Mouse (Mus musculus) cerebellum, postnatal 10 days (tissue): ENCODE measurements around the gene Itfg1.
"Not testable (repeated sequence)": the region's sequence is repeated elsewhere in the genome, so short reads cannot be mapped to it uniquely, and the experiment has no call there.

Experiments used
- DNase-seq, 2 experiments: peaks; one replicate each; pipeline ENCODE4 v3.0.0; 2021; ENCODE audit warnings: mixed read lengths in 2 of 2

The Itfg1 gene

GRCm38 (mm10) chr8:85840657-85841488, at the start of gene Itfg1, which contains the start of gene Phkb:
Gene Itfg1 (minus strand): TSS chr8:85840921.
Gene Phkb (plus strand): TSS chr8:85840959.
- DNase-seq = peak; percentile 97

GRCm38 (mm10) chr8:85884811-85885210, 44.1 kb upstream of the Itfg1 start:
- no peak for DNase-seq

GRCm38 (mm10) chr8:85879624-85880023, 38.9 kb upstream of the Itfg1 start:
- DNase-seq = no peak

GRCm38 (mm10) chr8:85877976-85878375, 37.3 kb upstream of the Itfg1 start:
- no peak for DNase-seq

GRCm38 (mm10) chr8:85871660-85872059, 30.9 kb upstream of the Itfg1 start:
- DNase-seq = no peak

- no peak for DNase-seq
Observed at GRCm38 (mm10) chr8:85862381-85862780, 21.7 kb upstream of the Itfg1 start.

GRCm38 (mm10) chr8:85860612-85861011, 19.9 kb upstream of the Itfg1 start:
- no peak for DNase-seq

- not testable (repeated sequence) for DNase-seq
Observed at GRCm38 (mm10) chr8:85857227-85857896, 16.6 kb upstream of the Itfg1 start.

- no peak for DNase-seq
Observed at GRCm38 (mm10) chr8:85854220-85855123, 13.8 kb upstream of the Itfg1 start.

- no peak for DNase-seq
Observed at GRCm38 (mm10) chr8:85845887-85846286, 5.2 kb upstream of the Itfg1 start.

- DNase-seq = peak; percentile 20 to 33
Observed at GRCm38 (mm10) chr8:85841489-85841795, 721 bp upstream of the Itfg1 start.

GRCm38 (mm10) chr8:85839916-85840656, 635 bp downstream of the Itfg1 start:
- no peak for DNase-seq

GRCm38 (mm10) chr8:85813621-85814020, 27.1 kb downstream of the Itfg1 start:
- DNase-seq = no peak

- DNase-seq = no peak
Observed at GRCm38 (mm10) chr8:85801408-85801807, 39.3 kb downstream of the Itfg1 start.

- no peak for DNase-seq
Observed at GRCm38 (mm10) chr8:85800164-85800563, 40.6 kb downstream of the Itfg1 start.

GRCm38 (mm10) chr8:85796392-85796791, 44.3 kb downstream of the Itfg1 start:
- not testable (repeated sequence) for DNase-seq

- no peak for DNase-seq
Observed at GRCm38 (mm10) chr8:85788341-85788740, 52.4 kb downstream of the Itfg1 start.

GRCm38 (mm10) chr8:85787909-85788308, 52.8 kb downstream of the Itfg1 start:
- DNase-seq = no peak

GRCm38 (mm10) chr8:85785506-85785905, 55.2 kb downstream of the Itfg1 start:
- no peak for DNase-seq

GRCm38 (mm10) chr8:85783871-85784270, 56.9 kb downstream of the Itfg1 start:
- DNase-seq = no peak

GRCm38 (mm10) chr8:85780091-85780490, 60.6 kb downstream of the Itfg1 start:
- peak; percentile 77 to 79 for DNase-seq

GRCm38 (mm10) chr8:85745053-85745452, 95.7 kb downstream of the Itfg1 start:
- no peak for DNase-seq
